Mouse (Mus musculus) C2C12 (cell line): ENCODE measurements around the gene Ddias.

Experiments
- CEBPB ChIP-seq: IDR thresholded peaks from one replicate; pipeline ENCODE4 v1.6.1; 2011; ENCODE audit warnings: low read depth, mild to moderate bottlenecking, control low read depth, moderate library complexity
- MAX ChIP-seq: IDR thresholded peaks from one replicate; pipeline ENCODE4 v1.6.1; 2011; ENCODE audit warnings: mild to moderate bottlenecking, control low read depth
- USF1 ChIP-seq: IDR thresholded peaks from one replicate; pipeline ENCODE4 v1.6.1; 2011; ENCODE audit warnings: low read depth, mild to moderate bottlenecking, control low read depth, moderate library complexity

- no peak for TF ChIP-seq MAX
- no peak for TF ChIP-seq USF1
- TF ChIP-seq CEBPB = no peak
Observed at GRCm38 (mm10) chr7:92897021-92897420, 23.0 kb upstream of the Ddias start.
